Mouse (Mus musculus): ENCODE data around the gene Morc3.

- TF ChIP-seq CTCF (IDR thresholded peaks at IDR 0.05; ENCODE audit: extremely low read depth, insufficient read depth, low read length) (no peak), POLR2A (IDR thresholded peaks at IDR 0.05; ENCODE audit: extremely low read depth, insufficient read depth, low read length) (no peak)
These were observed 23.9 kb upstream of the Morc3 start for GRCm38 (mm10) chr16:93807961-93808554.

Measured in cortical plate, adult 2 months (tissue).